Mouse (Mus musculus): ENCODE data around the gene Dmd. TPM values are rescaled to one million over a fixed set of nuclear protein-coding genes. Genes with fewer than 3 reads are reported as not detected.

Gene Dmd
- polyA plus RNA-seq (2015; fragmentation: Nextera tagmentation; extraction: Ambion mirVana), result 14.6 and 18.6 TPM in 2 replicates

DNA sequence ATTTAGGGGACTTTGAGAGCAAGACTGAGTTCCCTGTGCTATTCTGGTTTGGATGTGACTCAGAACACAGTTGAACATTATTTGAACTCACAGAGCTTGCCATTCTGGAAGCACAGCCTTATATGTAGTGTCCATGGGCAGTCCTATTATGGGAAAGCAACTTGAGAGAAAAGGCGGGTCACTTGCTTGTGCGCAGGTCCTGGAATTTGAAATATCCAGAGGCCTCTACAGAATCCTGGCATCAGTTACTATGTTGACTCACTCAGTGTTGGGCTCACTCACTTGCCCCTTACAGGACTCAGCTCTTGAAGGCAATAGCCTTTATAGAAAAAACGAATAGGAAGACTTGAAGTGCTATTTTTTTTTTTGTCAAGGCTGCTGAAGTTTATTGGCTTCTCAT is at the start of gene Dmd:
Gene Dmd, plus strand, starts transcription at position 241 of the 400 bp plus-strand sequence.
- Histone ChIP-seq H3K27ac (ENCODE audit: low read depth, low read length) (no peak within 1 kb of the TSS), H3K4me3 (ENCODE audit: low read depth, low read length) (no peak within 1 kb of the TSS), H3K4me2 (replicated peaks; ENCODE audit: low read depth) (no peak within 1 kb of the TSS), H3K36me3 (ENCODE audit: control insufficient read depth, insufficient read depth) (no peaks in the 10 kb centered on the region), H3K4me1 (replicated peaks; ENCODE audit: control insufficient read depth, insufficient read depth, low read length) (no peaks in the 10 kb centered on the region), H3K27me3 (replicated peaks; ENCODE audit: control insufficient read depth, insufficient read depth, low read length) (no peaks in the 10 kb centered on the region), H3K9ac (ENCODE audit: low read depth, low read length) (no peak within 1 kb of the TSS), H3K9me3 (ENCODE audit: control insufficient read depth) (no peaks in the 10 kb centered on the region)
- no peak for TF ChIP-seq CTCF (IDR thresholded peaks at IDR 0.05; ENCODE audit: low read depth)
- no peak for ATAC-seq
- WGBS, result 39% methylated on average over 3 of the region's 3 CpGs

DNA sequence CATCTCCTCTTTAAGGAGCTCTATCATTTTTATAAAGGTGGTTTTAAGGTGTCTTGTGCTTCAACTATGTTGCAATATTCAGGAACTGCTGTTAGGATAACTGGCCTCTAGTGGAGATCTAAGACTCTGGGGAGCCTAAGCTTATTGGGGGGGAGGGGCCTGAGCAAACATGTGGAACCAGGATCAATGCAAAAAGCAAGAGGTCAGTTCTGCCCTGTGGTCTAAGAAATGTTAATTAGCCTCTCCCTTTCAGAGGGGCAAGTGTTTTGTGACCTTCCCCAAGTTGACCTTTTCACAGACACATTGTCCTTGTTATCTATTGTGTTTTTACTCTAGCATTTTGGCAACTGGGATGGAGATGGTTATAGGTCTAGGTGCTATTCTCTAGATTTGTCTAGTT is 47.2 kb upstream of the Dmd start:
- Histone ChIP-seq H3K27me3 (replicated peaks; ENCODE audit: control insufficient read depth, insufficient read depth, low read length) (no peaks in the 10 kb centered on the region), H3K9me3 (ENCODE audit: control insufficient read depth) (no peaks in the 10 kb centered on the region), H3K4me2 (replicated peaks; ENCODE audit: low read depth) (no peak overlapping the region), H3K27ac (ENCODE audit: low read depth, low read length) (no peak overlapping the region), H3K4me3 (ENCODE audit: low read depth, low read length) (no peak overlapping the region), H3K4me1 (replicated peaks; ENCODE audit: control insufficient read depth, insufficient read depth, low read length) (no peaks in the 10 kb centered on the region), H3K36me3 (ENCODE audit: control insufficient read depth, insufficient read depth) (no peaks in the 10 kb centered on the region), H3K9ac (ENCODE audit: low read depth, low read length) (no peak overlapping the region)
- TF ChIP-seq CTCF (IDR thresholded peaks at IDR 0.05; ENCODE audit: low read depth), result no peak
- ATAC-seq, result no peak

DNA sequence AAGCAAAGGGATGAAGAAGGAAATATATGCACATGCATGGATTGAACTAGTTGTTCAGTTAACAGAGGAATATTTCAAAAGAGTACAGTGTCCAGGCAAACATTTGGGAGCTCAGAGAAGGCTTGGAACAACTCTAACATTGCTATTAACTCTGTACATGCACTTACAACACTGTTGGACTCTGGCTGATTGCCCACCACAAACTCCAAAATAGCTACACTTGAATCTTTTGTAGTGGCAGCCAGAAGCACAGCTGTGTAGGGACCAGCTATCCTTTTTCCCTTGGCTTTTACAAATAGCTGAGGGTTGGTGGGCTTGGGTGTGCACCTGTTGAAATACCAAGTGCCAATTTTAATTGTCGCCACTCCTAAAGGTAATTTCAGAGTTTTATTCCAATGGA is 39.0 kb downstream of the Dmd start:
- Histone ChIP-seq H3K27ac (ENCODE audit: low read depth, low read length) (no peak overlapping the region), H3K36me3 (ENCODE audit: control insufficient read depth, insufficient read depth) (no peaks in the 10 kb centered on the region), H3K4me3 (ENCODE audit: low read depth, low read length) (no peak overlapping the region), H3K4me2 (replicated peaks; ENCODE audit: low read depth) (no peak overlapping the region), H3K9me3 (ENCODE audit: control insufficient read depth) (no peaks in the 10 kb centered on the region), H3K27me3 (replicated peaks; ENCODE audit: control insufficient read depth, insufficient read depth, low read length) (no peaks in the 10 kb centered on the region), H3K9ac (ENCODE audit: low read depth, low read length) (no peak overlapping the region), H3K4me1 (replicated peaks; ENCODE audit: control insufficient read depth, insufficient read depth, low read length) (no peaks in the 10 kb centered on the region)
- no peak for TF ChIP-seq CTCF (IDR thresholded peaks at IDR 0.05; ENCODE audit: low read depth)
- WGBS, result 81% methylated on average over 1 of the region's 1 CpGs
- no peak for ATAC-seq

DNA sequence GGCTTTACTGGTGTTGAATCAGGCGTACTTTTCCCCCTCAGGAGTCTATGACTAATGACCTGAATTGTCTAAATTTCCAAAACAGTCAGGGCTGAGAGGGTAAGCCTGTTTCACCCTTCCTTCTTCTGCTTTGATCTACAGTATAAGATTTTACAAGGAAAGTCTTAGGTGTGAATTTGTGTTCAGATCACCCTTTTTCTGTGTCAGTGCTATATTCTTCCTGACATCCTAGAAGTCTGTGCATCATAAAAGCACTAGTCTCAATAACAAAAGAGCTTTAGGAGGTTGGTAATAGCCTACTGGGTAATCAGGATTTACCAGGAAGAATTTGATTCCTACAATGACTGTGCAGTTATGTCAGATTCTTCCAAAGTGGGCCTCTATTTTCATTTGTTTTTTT is 101.5 kb downstream of the Dmd start:
- no peak overlapping the region for H3K27ac ChIP-seq (ENCODE audit: low read depth, low read length)
- H3K4me2 ChIP-seq (replicated peaks; ENCODE audit: low read depth), result no peak overlapping the region
- no peak for TF ChIP-seq CTCF (IDR thresholded peaks at IDR 0.05; ENCODE audit: low read depth)
- H3K4me3 ChIP-seq (ENCODE audit: low read depth, low read length), result no peak overlapping the region
- H3K4me1 ChIP-seq (replicated peaks; ENCODE audit: control insufficient read depth, insufficient read depth, low read length), result no peaks in the 10 kb centered on the region
- WGBS, result 77% methylated on average over 1 of the region's 1 CpGs
- no peaks in the 10 kb centered on the region for H3K9me3 ChIP-seq (ENCODE audit: control insufficient read depth)
- no peaks in the 10 kb centered on the region for H3K36me3 ChIP-seq (ENCODE audit: control insufficient read depth, insufficient read depth)
- ATAC-seq, result no peak
- H3K9ac ChIP-seq (ENCODE audit: low read depth, low read length), result no peak overlapping the region
- no peaks in the 10 kb centered on the region for H3K27me3 ChIP-seq (replicated peaks; ENCODE audit: control insufficient read depth, insufficient read depth, low read length)

GRCm38 (mm10) chrX:83116171-83116876 is 167.7 kb downstream of the Dmd start:
- no peak overlapping the region for H3K4me2 ChIP-seq (replicated peaks; ENCODE audit: low read depth)
- H3K9ac ChIP-seq (ENCODE audit: low read depth, low read length), result no peak overlapping the region
- no peaks in the 10 kb centered on the region for H3K4me1 ChIP-seq (replicated peaks; ENCODE audit: control insufficient read depth, insufficient read depth, low read length)
- H3K27ac ChIP-seq (ENCODE audit: low read depth, low read length), result no peak overlapping the region; the same call in 1 of the 2 replicates
- no peaks in the 10 kb centered on the region for H3K9me3 ChIP-seq (ENCODE audit: control insufficient read depth)
- TF ChIP-seq CTCF (IDR thresholded peaks at IDR 0.05; ENCODE audit: low read depth), result no peak
- no peak overlapping the region for H3K4me3 ChIP-seq (ENCODE audit: low read depth, low read length)
- no peaks in the 10 kb centered on the region for H3K36me3 ChIP-seq (ENCODE audit: control insufficient read depth, insufficient read depth)
- no peaks in the 10 kb centered on the region for H3K27me3 ChIP-seq (replicated peaks; ENCODE audit: control insufficient read depth, insufficient read depth, low read length)
- ATAC-seq, result no peak
- WGBS, result 53% methylated on average over 2 of the region's 2 CpGs

- no peak for ATAC-seq
- no peak for TF ChIP-seq CTCF (IDR thresholded peaks at IDR 0.05; ENCODE audit: low read depth)
- H3K4me3 ChIP-seq (ENCODE audit: low read depth, low read length), result no peak overlapping the region
- no peaks in the 10 kb centered on the region for H3K27me3 ChIP-seq (replicated peaks; ENCODE audit: control insufficient read depth, insufficient read depth, low read length)
- 58% methylated on average over 2 of the region's 2 CpGs for whole genome bisulfite sequencing
- H3K9me3 ChIP-seq (ENCODE audit: control insufficient read depth), result no peaks in the 10 kb centered on the region
- no peak overlapping the region for H3K4me2 ChIP-seq (replicated peaks; ENCODE audit: low read depth)
- no peak overlapping the region for H3K9ac ChIP-seq (ENCODE audit: low read depth, low read length)
- no peak overlapping the region for H3K27ac ChIP-seq (ENCODE audit: low read depth, low read length)
- H3K4me1 ChIP-seq (replicated peaks; ENCODE audit: control insufficient read depth, insufficient read depth, low read length), result no peaks in the 10 kb centered on the region
- no peaks in the 10 kb centered on the region for H3K36me3 ChIP-seq (ENCODE audit: control insufficient read depth, insufficient read depth)
Observed at GRCm38 (mm10) chrX:83117198-83117597, 168.5 kb downstream of the Dmd start.
